Mouse (Mus musculus) stomach, embryonic 14.5 days (tissue): Measurements from ENCODE around the gene Gtpbp1. TPM values are rescaled to one million over a fixed set of nuclear protein-coding genes. Genes with fewer than 3 reads are reported as not detected.
A peak's percentile ranks its signal among the peaks of the same experiment; 100 is the strongest.

Experiments
- ATAC-seq: fragments of 200-750 bp; cut with Nextera tagmentation; 2 replicates; pipeline ENCODE4 v1.8.0; 2017; ENCODE audit warnings: low read depth, moderate TSS enrichment; ENCODE audit not compliant: insufficient number of reproducible peaks, insufficient read depth, low FRiP score
- H3K27ac ChIP-seq: fragments of 300-500 bp; sonication (generic); 2 replicates; pipeline ENCODE4 v1.5.1; 2014; ENCODE audit warnings: mild to moderate bottlenecking, low read length, moderate library complexity, mixed read lengths
- H3K27me3 ChIP-seq: fragments of 300-500 bp; sonication (generic); 2 replicates; pipeline ENCODE4 v1.6.1; 2014; ENCODE audit warnings: low read length, control low read depth, mixed read lengths; ENCODE audit not compliant: control insufficient read depth, insufficient read depth
- H3K36me3 ChIP-seq: fragments of 300-500 bp; sonication (generic); 2 replicates; pipeline ENCODE4 v1.6.1; 2014; ENCODE audit warnings: mild to moderate bottlenecking, control low read depth, low read length, moderate library complexity, mixed read lengths; ENCODE audit not compliant: control insufficient read depth, insufficient read depth
- H3K4me1 ChIP-seq: fragments of 300-500 bp; sonication (generic); 2 replicates; pipeline ENCODE4 v1.6.1; 2014; ENCODE audit warnings: low read length, control low read depth, mixed read lengths; ENCODE audit not compliant: control insufficient read depth, insufficient read depth
- H3K4me2 ChIP-seq: fragments of 300-500 bp; sonication (generic); replicated peaks from 2 replicates; pipeline ENCODE4 v1.6.1; 2014; ENCODE audit warnings: low read depth, low read length, control low read depth
- H3K4me3 ChIP-seq: fragments of 300-500 bp; sonication (generic); 2 replicates; pipeline ENCODE4 v1.5.1; 2014; ENCODE audit warnings: low read depth, low read length, control low read depth
- H3K9ac ChIP-seq: fragments of 300-500 bp; sonication (generic); replicated peaks from 2 replicates; pipeline ENCODE4 v1.6.1; 2014; ENCODE audit warnings: low read depth, mild to moderate bottlenecking, control low read depth, low read length, moderate library complexity, mixed read lengths
- H3K9me3 ChIP-seq: fragments of 300-500 bp; sonication (generic); 2 replicates; pipeline ENCODE4 v1.6.1; 2016; ENCODE audit warnings: low read depth, low read length, control low read depth; ENCODE audit not compliant: control insufficient read depth
- WGBS: fragments of 180-500 bp; shearing (Covaris S2); extraction: QIAGEN DNeasy Blood & Tissue Kit; methylation state at CpG from one replicate; pipeline ENCODE4 v1.1.7; 2014; 5-methylcytosine and 5-hydroxymethylcytosine counted together
- polyA plus RNA-seq: library from polyadenylated mRNA; unstranded; fragments of >200 nt; fragmentation: Nextera tagmentation; extraction: Ambion mirVana; gene quantifications from 2 replicates; pipeline ENCODE4 v1.2.1, GENCODE M21; 2014

The Gtpbp1 gene
- polyA plus RNA-seq, 1 experiment from 2014 or later = 24.7 TPM

- Histone ChIP-seq H3K4me2 (peak overlapping the region; percentile 75), H3K4me1 (peaks cover 55% of the 10 kb centered on the region), H3K27me3 (no peaks in the 10 kb centered on the region), H3K36me3 (no peaks in the 10 kb centered on the region), H3K9ac (peak overlapping the region; percentile 86; the same call in 1 of the 2 replicates), H3K9me3 (no peaks in the 10 kb centered on the region), H3K4me3 (peak overlapping the region; percentile 90), H3K27ac (peak overlapping the region; percentile 96)
- 5% methylated on average over 8 of the region's 8 CpGs for WGBS
- ATAC-seq = no peak
These were observed 2.2 kb upstream of the Gtpbp1 start for GRCm38 (mm10) chr15:79688268-79688956.

- Histone ChIP-seq H3K9me3 (no peaks in the 10 kb centered on the region), H3K9ac (no peak overlapping the region), H3K4me2 (peak overlapping the region; percentile 50), H3K27ac (no peak overlapping the region), H3K4me1 (peaks cover 40% of the 10 kb centered on the region), H3K27me3 (no peaks in the 10 kb centered on the region), H3K4me3 (peak overlapping the region; percentile 25), H3K36me3 (no peaks in the 10 kb centered on the region)
- ATAC-seq = no peak
- WGBS = 14% methylated on average over 24 of the region's 24 CpGs
These were observed 801 bp upstream of the Gtpbp1 start for GRCm38 (mm10) chr15:79689662-79690425.

- H3K4me2 ChIP-seq = peak overlapping the region; percentile 98
- H3K27ac ChIP-seq = peak overlapping the region; percentile 72; the same call in 1 of the 2 replicates
- no peaks in the 10 kb centered on the region for H3K9me3 ChIP-seq
- no peaks in the 10 kb centered on the region for H3K27me3 ChIP-seq
- peak overlapping the region; percentile 89 for H3K9ac ChIP-seq
- no peak; the same call in 1 of the 2 replicates for ATAC-seq
- peak overlapping the region; percentile 87 for H3K4me3 ChIP-seq
- H3K4me1 ChIP-seq = peaks cover 28% of the 10 kb centered on the region
- no peaks in the 10 kb centered on the region; the same call in 1 of the 2 replicates for H3K36me3 ChIP-seq
- 0% methylated on average over 47 of the region's 53 CpGs for WGBS
These were observed 421 bp downstream of the Gtpbp1 start for GRCm38 (mm10) chr15:79691023-79691508.

GRCm38 (mm10) chr15:79692334-79692733 is 1.7 kb downstream of the Gtpbp1 start:
- Histone ChIP-seq H3K9me3 (no peaks in the 10 kb centered on the region), H3K36me3 (peaks cover 4% of the 10 kb centered on the region; the same call in 1 of the 2 replicates), H3K4me2 (peak overlapping the region; percentile 98; the same call in 1 of the 2 replicates), H3K4me1 (peaks cover 24% of the 10 kb centered on the region), H3K9ac (no peak overlapping the region), H3K4me3 (no peak overlapping the region), H3K27me3 (no peaks in the 10 kb centered on the region), H3K27ac (no peak overlapping the region)
- no peak for ATAC-seq
- 84% methylated on average over 5 of the region's 5 CpGs for WGBS

GRCm38 (mm10) chr15:79693740-79694139 is 3.1 kb downstream of the Gtpbp1 start:
- no peaks in the 10 kb centered on the region for H3K9me3 ChIP-seq
- 75% methylated on average over 11 of the region's 11 CpGs for whole genome bisulfite sequencing
- H3K9ac ChIP-seq = no peak overlapping the region
- H3K4me1 ChIP-seq = peaks cover 18% of the 10 kb centered on the region; the same call in 1 of the 2 replicates
- no peak overlapping the region for H3K27ac ChIP-seq
- H3K4me2 ChIP-seq = 0 out of 2 replicates have a peak overlapping the region, but pooled peaks have one; percentile 5
- peaks cover 4% of the 10 kb centered on the region; the same call in 1 of the 2 replicates for H3K36me3 ChIP-seq
- ATAC-seq = no peak
- H3K4me3 ChIP-seq = no peak overlapping the region
- no peaks in the 10 kb centered on the region for H3K27me3 ChIP-seq

- ATAC-seq = no peak
- Histone ChIP-seq H3K4me2 (no peak overlapping the region), H3K4me1 (peaks cover 18% of the 10 kb centered on the region; the same call in 1 of the 2 replicates)
These were observed 3.9 kb downstream of the Gtpbp1 start for GRCm38 (mm10) chr15:79694512-79694911.

GRCm38 (mm10) chr15:79695516-79695915 is 4.9 kb downstream of the Gtpbp1 start:
- Histone ChIP-seq H3K36me3 (peaks cover 4% of the 10 kb centered on the region; the same call in 1 of the 2 replicates), H3K9ac (no peak overlapping the region), H3K4me1 (peaks cover 14% of the 10 kb centered on the region; the same call in 1 of the 2 replicates), H3K27ac (no peak overlapping the region), H3K9me3 (no peaks in the 10 kb centered on the region), H3K4me3 (no peak overlapping the region), H3K27me3 (no peaks in the 10 kb centered on the region), H3K4me2 (no peak overlapping the region)
- 32% methylated on average over 3 of the region's 3 CpGs for WGBS
- no peak for ATAC-seq

More at GRCm38 (mm10) chr15:79694512-79694911, 3.9 kb downstream of the Gtpbp1 start:
- no peak overlapping the region for H3K9ac ChIP-seq
- H3K36me3 ChIP-seq = peaks cover 4% of the 10 kb centered on the region; the same call in 1 of the 2 replicates
- H3K9me3 ChIP-seq = no peaks in the 10 kb centered on the region
- H3K4me3 ChIP-seq = no peak overlapping the region
- WGBS = 88% methylated on average over 4 of the region's 4 CpGs
- H3K27ac ChIP-seq = no peak overlapping the region
- no peaks in the 10 kb centered on the region for H3K27me3 ChIP-seq

- H3K27ac ChIP-seq = no peak overlapping the region
- H3K4me2 ChIP-seq = no peak overlapping the region
- WGBS = 91% methylated on average over 2 of the region's 2 CpGs
- H3K9ac ChIP-seq = no peak overlapping the region
- H3K36me3 ChIP-seq = peaks cover 4% of the 10 kb centered on the region; the same call in 1 of the 2 replicates
- no peaks in the 10 kb centered on the region for H3K27me3 ChIP-seq
- no peak overlapping the region for H3K4me3 ChIP-seq
- H3K9me3 ChIP-seq = no peaks in the 10 kb centered on the region
- H3K4me1 ChIP-seq = peaks cover 12% of the 10 kb centered on the region; the same call in 1 of the 2 replicates
- ATAC-seq = no peak
These were observed 5.9 kb downstream of the Gtpbp1 start for GRCm38 (mm10) chr15:79696508-79696907.
